Mouse (Mus musculus): ENCODE results near the gene Gstcd. TPM values are rescaled to one million over a fixed set of nuclear protein-coding genes. Genes with fewer than 3 reads are reported as not detected.

Gstcd gene
- polyA plus RNA-seq, 1 experiment, result 4.0 TPM

DNA sequence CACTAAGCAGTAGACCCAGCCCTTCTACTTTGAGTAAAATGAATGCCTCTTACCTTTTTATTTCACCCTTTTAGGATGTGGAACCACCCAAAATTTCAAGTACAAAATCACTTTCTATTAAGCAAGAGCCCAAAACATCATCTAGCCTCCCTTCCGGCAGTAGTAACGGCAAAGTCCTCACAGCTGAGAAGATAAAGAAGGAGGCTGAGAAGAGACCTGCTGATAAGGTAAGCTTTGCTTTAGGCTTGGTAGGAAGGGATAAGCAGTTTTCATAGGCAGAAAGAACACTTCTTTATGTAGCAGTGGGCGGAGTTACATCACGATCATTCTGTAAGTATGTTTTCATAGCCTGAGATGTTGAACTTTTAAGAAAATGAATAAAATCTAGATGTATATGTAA lies 6.5 kb upstream of the Gstcd start:
- no peak overlapping the region for H3K4me3 ChIP-seq (ENCODE audit: insufficient read depth, low read length)
- no peak overlapping the region for H3K27ac ChIP-seq (ENCODE audit: insufficient read depth, low read length)
- H3K4me1 ChIP-seq (ENCODE audit: control insufficient read depth, insufficient read depth, low read length), result no peaks in the 10 kb centered on the region
- no peak for TF ChIP-seq POLR2A (IDR thresholded peaks at IDR 0.05; ENCODE audit: extremely low read depth, insufficient read depth, low read length)
- no peak for TF ChIP-seq CTCF (IDR thresholded peaks at IDR 0.05; ENCODE audit: extremely low read depth, insufficient read depth, low read length)

DNA sequence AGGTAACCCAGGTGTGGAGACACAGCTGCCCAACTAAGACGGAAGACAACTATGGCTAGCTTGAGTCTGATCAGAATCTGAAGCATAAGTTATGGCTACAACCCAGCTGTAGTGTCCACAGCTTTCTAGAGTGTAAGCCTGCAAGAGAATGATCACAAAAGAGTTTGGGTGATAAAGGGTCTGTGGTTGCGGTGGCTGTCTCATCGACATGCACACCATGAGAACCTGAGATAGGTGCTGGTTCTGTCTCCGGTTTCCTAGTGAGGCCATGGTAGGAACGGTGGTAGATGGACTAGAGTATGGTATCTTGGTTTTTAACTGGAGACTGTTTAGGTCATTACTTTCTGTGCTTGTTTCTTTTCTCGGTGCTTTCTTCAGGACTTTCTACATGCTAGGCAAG lies 6.1 kb upstream of the Gstcd start:
- H3K4me1 ChIP-seq (ENCODE audit: control insufficient read depth, insufficient read depth, low read length), result no peaks in the 10 kb centered on the region
- H3K4me3 ChIP-seq (ENCODE audit: insufficient read depth, low read length), result no peak overlapping the region
- H3K27ac ChIP-seq (ENCODE audit: insufficient read depth, low read length), result no peak overlapping the region
- TF ChIP-seq POLR2A (IDR thresholded peaks at IDR 0.05; ENCODE audit: extremely low read depth, insufficient read depth, low read length), result no peak
- no peak for TF ChIP-seq CTCF (IDR thresholded peaks at IDR 0.05; ENCODE audit: extremely low read depth, insufficient read depth, low read length)

DNA sequence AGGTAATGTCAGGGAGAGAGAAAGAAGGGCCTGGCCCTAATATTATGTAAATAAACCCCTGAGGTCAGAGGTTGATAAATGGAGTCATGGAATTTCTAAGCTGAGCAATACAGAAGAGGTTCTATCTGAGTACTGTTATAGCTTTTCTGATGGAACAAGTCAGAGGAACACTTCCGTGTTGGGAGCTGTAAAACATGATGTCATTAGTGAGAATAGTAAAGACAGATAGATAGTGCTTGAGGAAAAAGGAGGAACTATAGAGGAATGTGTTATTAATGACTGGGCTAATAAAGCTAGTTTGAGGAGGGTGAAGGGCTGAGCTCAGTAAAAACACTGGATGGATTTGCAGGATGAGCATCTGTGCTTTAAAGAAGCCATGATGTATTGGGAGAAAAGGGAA lies 2.5 kb upstream of the Gstcd start:
- Histone ChIP-seq H3K4me3 (ENCODE audit: insufficient read depth, low read length) (no peak overlapping the region), H3K27ac (ENCODE audit: insufficient read depth, low read length) (no peak overlapping the region), H3K4me1 (ENCODE audit: control insufficient read depth, insufficient read depth, low read length) (no peaks in the 10 kb centered on the region)
- TF ChIP-seq CTCF (IDR thresholded peaks at IDR 0.05; ENCODE audit: extremely low read depth, insufficient read depth, low read length) (no peak), POLR2A (IDR thresholded peaks at IDR 0.05; ENCODE audit: extremely low read depth, insufficient read depth, low read length) (no peak)

DNA sequence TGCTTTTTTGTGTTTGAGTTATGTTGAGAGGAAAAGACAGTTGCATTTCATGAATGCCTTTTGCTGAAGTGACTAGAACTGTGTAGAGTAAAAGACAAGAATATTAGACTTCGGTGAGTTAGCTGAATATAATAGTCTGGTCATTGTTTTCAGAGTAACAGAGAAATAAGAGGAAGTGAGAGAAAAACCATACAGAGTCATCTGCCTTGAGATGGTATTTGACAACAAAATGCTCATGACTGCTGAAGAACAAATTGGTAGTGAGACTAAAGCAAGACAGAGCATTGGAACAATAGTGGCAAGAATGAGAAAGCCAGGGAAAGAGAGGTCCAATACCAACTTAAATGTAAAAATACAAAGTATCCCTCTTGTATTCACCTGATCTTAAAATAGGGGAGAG lies 1.1 kb upstream of the Gstcd start:
- TF ChIP-seq CTCF (IDR thresholded peaks at IDR 0.05; ENCODE audit: extremely low read depth, insufficient read depth, low read length) (no peak), POLR2A (IDR thresholded peaks at IDR 0.05; ENCODE audit: extremely low read depth, insufficient read depth, low read length) (no peak)
- no peak overlapping the region; the same call in 1 of the 2 replicates for H3K4me3 ChIP-seq (ENCODE audit: insufficient read depth, low read length)
- no peaks in the 10 kb centered on the region for H3K4me1 ChIP-seq (ENCODE audit: control insufficient read depth, insufficient read depth, low read length)
- no peak overlapping the region for H3K27ac ChIP-seq (ENCODE audit: insufficient read depth, low read length)

DNA sequence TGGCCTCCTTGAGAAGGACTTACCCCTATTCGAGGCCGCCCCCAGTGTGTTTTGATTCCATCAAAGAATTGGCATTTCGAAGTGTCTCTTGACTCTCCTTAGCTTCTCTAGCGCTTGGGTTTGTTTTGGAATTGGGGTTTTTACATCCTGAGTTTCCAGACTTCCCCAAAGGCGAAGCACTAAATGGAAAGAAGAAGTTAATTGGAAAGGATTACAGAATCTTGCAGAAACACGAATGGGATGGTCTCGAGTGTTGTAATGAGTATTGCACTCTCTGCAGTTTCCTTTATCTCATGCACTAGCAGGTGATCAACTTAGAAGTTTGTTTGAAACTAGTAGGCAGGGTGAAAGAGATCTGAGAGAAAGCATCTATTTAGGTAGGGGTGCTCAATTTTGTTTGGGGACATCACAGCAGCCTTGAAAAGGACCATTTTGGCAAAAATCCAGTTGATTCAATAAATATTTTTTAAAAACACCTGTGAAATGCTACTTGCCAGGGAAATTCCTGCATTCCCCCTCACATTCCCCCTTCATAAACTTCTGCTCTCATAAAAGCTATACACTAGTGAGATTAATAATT lies 531 bp upstream of the Gstcd start:
- TF ChIP-seq CTCF (IDR thresholded peaks at IDR 0.05; ENCODE audit: extremely low read depth, insufficient read depth, low read length) (no peak), POLR2A (IDR thresholded peaks at IDR 0.05; ENCODE audit: extremely low read depth, insufficient read depth, low read length) (no peak)
- no peaks in the 10 kb centered on the region for H3K4me1 ChIP-seq (ENCODE audit: control insufficient read depth, insufficient read depth, low read length)
- peak overlapping the region; percentile 51 for H3K4me3 ChIP-seq (ENCODE audit: insufficient read depth, low read length)
- peak overlapping the region; percentile 34 for H3K27ac ChIP-seq (ENCODE audit: insufficient read depth, low read length)

DNA sequence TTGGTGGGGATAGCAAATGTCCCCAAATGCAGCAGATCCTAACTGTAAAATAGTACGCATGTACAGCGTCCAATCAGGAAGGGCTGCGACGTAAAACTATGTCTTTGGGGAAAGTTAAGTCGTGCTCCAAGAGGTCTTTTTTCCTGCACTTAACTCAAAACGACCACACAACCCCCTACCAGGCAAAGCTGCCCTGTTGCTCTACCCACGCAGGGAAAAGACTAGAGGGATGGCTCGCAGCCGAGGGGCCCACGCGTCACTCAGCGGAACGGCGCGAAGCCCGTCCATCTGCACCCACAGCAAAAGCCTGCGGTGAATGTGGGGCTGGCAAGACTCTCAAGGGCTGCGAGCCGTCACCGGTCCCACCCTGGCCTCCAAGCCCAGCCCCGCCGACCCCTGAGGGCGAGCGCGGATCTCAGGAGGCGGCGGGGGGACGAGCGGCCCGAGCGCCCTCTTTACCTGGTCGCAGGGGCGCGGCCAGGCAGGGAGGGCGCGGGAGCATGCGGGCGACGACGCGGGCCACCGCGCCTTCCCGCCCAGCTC lies 641 bp downstream of the Gstcd start:
- H3K27ac ChIP-seq (ENCODE audit: insufficient read depth, low read length), result peak overlapping the region; percentile 40; the same call in 1 of the 2 replicates
- peak overlapping the region; percentile 51 for H3K4me3 ChIP-seq (ENCODE audit: insufficient read depth, low read length)
- TF ChIP-seq CTCF (IDR thresholded peaks at IDR 0.05; ENCODE audit: extremely low read depth, insufficient read depth, low read length), result no peak
- no peak for TF ChIP-seq POLR2A (IDR thresholded peaks at IDR 0.05; ENCODE audit: extremely low read depth, insufficient read depth, low read length)
- H3K4me1 ChIP-seq (ENCODE audit: control insufficient read depth, insufficient read depth, low read length), result no peaks in the 10 kb centered on the region

DNA sequence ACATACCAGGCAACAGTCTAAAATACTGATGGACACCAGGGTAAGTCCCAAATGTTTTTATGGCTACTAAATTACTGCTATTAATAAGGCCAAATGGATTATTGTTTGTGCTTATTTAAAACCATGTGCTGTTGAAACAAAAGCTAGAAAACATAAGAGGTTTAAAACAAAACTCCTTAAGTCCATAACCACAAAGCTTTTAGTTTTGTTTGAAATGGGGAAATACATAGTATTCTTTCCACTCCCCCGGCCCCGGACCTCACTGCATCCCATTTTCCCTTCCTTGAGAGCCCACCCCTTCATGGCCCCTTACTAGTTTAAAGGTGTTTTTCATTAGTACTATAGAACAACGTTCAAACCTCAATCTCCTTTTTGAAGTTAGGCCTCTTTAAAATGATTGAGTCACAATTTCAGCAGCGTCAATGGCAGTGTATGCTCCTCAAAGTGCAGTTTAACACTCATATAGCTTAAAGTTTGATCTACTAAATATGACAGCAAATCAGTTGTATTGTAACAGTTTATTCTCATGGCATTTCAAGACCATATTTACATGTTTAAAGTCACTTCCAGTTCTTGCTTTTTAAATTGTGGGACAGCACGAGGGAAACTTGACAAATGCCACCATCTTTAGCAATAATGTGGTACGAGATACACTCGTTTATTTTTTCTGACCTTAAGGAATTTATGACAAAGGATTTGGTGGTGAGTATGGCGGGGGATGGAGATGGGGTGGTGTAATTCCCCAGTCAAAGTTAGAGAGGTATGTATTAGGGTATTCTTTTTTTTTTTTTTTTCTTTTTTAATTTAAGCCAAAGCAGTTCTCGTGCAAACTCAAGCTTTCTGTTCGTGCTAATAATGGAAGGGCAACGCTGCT lies 1.3 kb downstream of the Gstcd start:
- no peak for TF ChIP-seq POLR2A (IDR thresholded peaks at IDR 0.05; ENCODE audit: extremely low read depth, insufficient read depth, low read length)
- TF ChIP-seq CTCF (IDR thresholded peaks at IDR 0.05; ENCODE audit: extremely low read depth, insufficient read depth, low read length), result no peak
- Histone ChIP-seq H3K4me3 (ENCODE audit: insufficient read depth, low read length) (peak overlapping the region; percentile 51), H3K4me1 (ENCODE audit: control insufficient read depth, insufficient read depth, low read length) (no peaks in the 10 kb centered on the region), H3K27ac (ENCODE audit: insufficient read depth, low read length) (no peak overlapping the region)

DNA sequence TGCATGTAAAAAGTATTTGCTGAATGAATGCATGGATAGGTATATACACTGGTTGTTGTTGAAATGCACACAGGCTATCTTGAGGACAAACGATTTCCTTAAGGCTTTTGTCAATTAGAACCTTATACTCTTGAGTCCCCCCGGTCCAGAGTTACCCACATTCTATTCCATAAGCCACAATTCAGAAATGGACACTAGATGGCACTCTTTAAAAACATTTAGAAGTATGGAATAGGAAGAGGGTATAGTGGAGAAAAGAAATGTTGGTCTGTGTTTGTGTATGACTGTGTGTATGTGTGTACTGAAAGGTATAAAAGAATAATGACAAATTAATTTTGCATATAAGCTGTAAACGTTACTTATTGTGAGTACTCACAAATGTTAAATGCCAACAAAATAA lies 6.0 kb downstream of the Gstcd start:
- 0 out of 2 replicates have a peak, but pooled peaks have one; percentile 7 for TF ChIP-seq CTCF (IDR thresholded peaks at IDR 0.05; ENCODE audit: extremely low read depth, insufficient read depth, low read length)
- TF ChIP-seq POLR2A (IDR thresholded peaks at IDR 0.05; ENCODE audit: extremely low read depth, insufficient read depth, low read length), result no peak
- H3K4me3 ChIP-seq (ENCODE audit: insufficient read depth, low read length), result no peak overlapping the region
- H3K4me1 ChIP-seq (ENCODE audit: control insufficient read depth, insufficient read depth, low read length), result no peaks in the 10 kb centered on the region
- no peak overlapping the region for H3K27ac ChIP-seq (ENCODE audit: insufficient read depth, low read length)

DNA sequence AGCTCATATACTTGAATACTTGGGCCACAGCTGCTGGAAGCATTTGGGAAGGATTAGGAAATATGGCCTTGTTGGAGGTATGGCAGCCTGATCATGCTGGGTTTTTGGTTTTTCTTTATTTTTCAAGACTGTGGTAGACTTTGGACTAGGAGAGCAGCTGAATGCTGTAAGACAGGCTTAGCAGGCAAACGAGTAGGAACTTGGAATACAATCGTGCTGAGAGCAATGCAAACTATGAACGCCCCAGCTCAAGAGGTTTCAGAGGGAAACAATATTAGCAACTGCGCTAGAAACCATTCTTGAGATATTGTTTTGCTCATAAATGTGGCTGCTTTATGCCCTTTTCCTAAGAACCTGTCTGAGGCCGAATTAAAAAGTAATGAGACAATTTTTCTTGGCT lies 9.1 kb downstream of the Gstcd start:
- H3K27ac ChIP-seq (ENCODE audit: insufficient read depth, low read length), result no peak overlapping the region
- no peaks in the 10 kb centered on the region for H3K4me1 ChIP-seq (ENCODE audit: control insufficient read depth, insufficient read depth, low read length)
- TF ChIP-seq POLR2A (IDR thresholded peaks at IDR 0.05; ENCODE audit: extremely low read depth, insufficient read depth, low read length) (no peak), CTCF (IDR thresholded peaks at IDR 0.05; ENCODE audit: extremely low read depth, insufficient read depth, low read length) (no peak)
- H3K4me3 ChIP-seq (ENCODE audit: insufficient read depth, low read length), result no peak overlapping the region

All from cortical plate, adult 2 months (tissue).